Mouse (Mus musculus) limb, embryonic 11.5 days (tissue): ENCODE data around the gene Usp10. TPM values are rescaled to one million over a fixed set of nuclear protein-coding genes. Genes with fewer than 3 reads are reported as not detected.

ENCODE experiments used
- ATAC-seq: fragments of 200-750 bp; cut with Nextera tagmentation; 2 replicates; pipeline ENCODE4 v1.8.0; 2017; ENCODE audit warnings: low read depth; ENCODE audit not compliant: insufficient number of reproducible peaks, low FRiP score, low TSS enrichment
- DNase-seq: peaks from one replicate; pipeline ENCODE4 v3.0.0-alpha.2; 2015; ENCODE audit warnings: low spot score
- H3K27ac ChIP-seq: fragments of 300-500 bp; sonication (generic); replicated peaks from 2 replicates; pipeline ENCODE4 v1.5.1; 2014; ENCODE audit warnings: low read depth, mild to moderate bottlenecking, low read length
- H3K27me3 ChIP-seq: fragments of 300-500 bp; sonication (generic); 2 replicates; pipeline ENCODE4 v1.6.1; 2014; ENCODE audit warnings: mild to moderate bottlenecking, low read length, mixed read lengths; ENCODE audit not compliant: control insufficient read depth, insufficient read depth
- H3K36me3 ChIP-seq: fragments of 300-500 bp; sonication (generic); 2 replicates; pipeline ENCODE4 v1.6.1; 2014; ENCODE audit warnings: mild to moderate bottlenecking, low read length, moderate library complexity, mixed read lengths; ENCODE audit not compliant: control insufficient read depth, insufficient read depth
- H3K4me1 ChIP-seq: fragments of 300-500 bp; sonication (generic); 2 replicates; pipeline ENCODE4 v1.6.1; 2014; ENCODE audit warnings: low read length, mixed read lengths; ENCODE audit not compliant: control insufficient read depth, insufficient read depth
- H3K4me2 ChIP-seq: fragments of 300-500 bp; sonication (generic); 2 replicates; pipeline ENCODE4 v1.6.1; 2014; ENCODE audit warnings: low read depth, mild to moderate bottlenecking, moderate library complexity; ENCODE audit not compliant: severe bottlenecking
- H3K4me3 ChIP-seq: fragments of 300-500 bp; sonication (generic); 2 replicates; pipeline ENCODE4 v1.5.1; 2014; ENCODE audit warnings: low read depth, low read length
- H3K9ac ChIP-seq: fragments of 300-500 bp; sonication (generic); 2 replicates; pipeline ENCODE4 v1.6.1; 2014; ENCODE audit warnings: mild to moderate bottlenecking, low read length
- H3K9me3 ChIP-seq: fragments of 300-500 bp; sonication (generic); 2 replicates; pipeline ENCODE4 v1.6.1; 2016; ENCODE audit warnings: low read length; ENCODE audit not compliant: control insufficient read depth
- WGBS: fragments of 180-500 bp; shearing (Covaris S2); extraction: QIAGEN DNeasy Blood & Tissue Kit; methylation state at CpG from one replicate; pipeline ENCODE4 v1.1.7; 2014; 5-methylcytosine and 5-hydroxymethylcytosine counted together
- polyA plus RNA-seq: library from polyadenylated mRNA; unstranded; fragments of >200 nt; fragmentation: Nextera tagmentation; extraction: Ambion mirVana; gene quantifications from 2 replicates; pipeline ENCODE4 v1.2.1, GENCODE M21; 2014

Gene Usp10
- polyA plus RNA-seq, 1 experiment from 2014 or later: 162 TPM

DNA sequence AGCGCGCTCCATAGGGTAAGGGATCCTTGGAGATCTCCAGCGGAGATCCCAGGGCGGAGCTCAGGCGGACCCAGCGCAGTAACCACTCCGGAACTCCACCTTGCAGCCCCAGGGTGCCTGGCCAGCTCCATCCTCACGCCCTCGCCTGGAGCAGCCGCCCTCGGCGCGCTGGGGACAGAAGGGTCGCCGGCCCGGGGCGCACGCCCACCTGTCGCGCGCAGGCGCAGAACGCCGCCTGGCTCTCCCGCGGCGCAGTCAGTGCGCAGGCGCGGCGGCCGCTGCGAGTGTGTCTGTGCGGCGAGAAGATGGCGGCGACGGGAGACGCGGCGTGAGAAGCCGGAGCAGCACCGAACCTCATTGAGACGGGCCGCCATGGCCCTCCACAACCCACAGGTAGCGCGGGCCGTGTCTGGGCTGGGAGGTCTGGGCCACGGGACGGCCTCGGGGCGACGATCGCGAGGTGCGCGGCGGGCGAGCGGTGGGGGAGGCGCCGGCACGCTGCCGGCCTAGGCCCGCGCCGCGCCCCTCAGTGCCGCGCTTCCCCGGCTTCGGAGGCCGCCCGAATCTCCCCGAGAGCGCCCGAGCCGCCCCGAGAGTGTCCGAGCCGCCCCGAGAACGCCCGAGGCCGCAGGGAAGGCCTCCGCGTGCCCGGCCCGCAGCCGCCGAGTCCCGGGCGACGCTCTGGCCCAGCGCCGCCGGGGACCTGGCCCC is 542 bp downstream of the Usp10 start, which contains the start of gene Gm20388:
Gene Gm20388, plus strand, starts transcription at position 295 of the 711 bp plus-strand sequence.
- no peaks in the 10 kb centered on the region for H3K9me3 ChIP-seq
- peak within 1 kb of the TSS; percentile 86 for H3K4me3 ChIP-seq
- peak; percentile 92 for DNase-seq
- H3K4me1 ChIP-seq: peaks cover 18% of the 10 kb centered on the region
- peak within 1 kb of the TSS; percentile 82; the same call in 1 of the 2 replicates for H3K27ac ChIP-seq
- ATAC-seq: peak; percentile 89
- no peaks in the 10 kb centered on the region for H3K36me3 ChIP-seq
- peak within 1 kb of the TSS; percentile 94 for H3K9ac ChIP-seq
- H3K4me2 ChIP-seq: peak within 1 kb of the TSS; percentile 80
- WGBS: under 1% methylated on average over 86 of the region's 97 CpGs
- H3K27me3 ChIP-seq: no peaks in the 10 kb centered on the region

- Histone ChIP-seq H3K4me1 (peaks cover 21% of the 10 kb centered on the region), H3K9me3 (no peaks in the 10 kb centered on the region), H3K9ac (peak overlapping the region; percentile 94), H3K4me3 (peak overlapping the region; percentile 86), H3K4me2 (peak overlapping the region; percentile 80), H3K27me3 (no peaks in the 10 kb centered on the region), H3K27ac (peak overlapping the region; percentile 82; the same call in 1 of the 2 replicates), H3K36me3 (no peaks in the 10 kb centered on the region; the same call in 1 of the 2 replicates)
- no peak for DNase-seq
- ATAC-seq: peak; percentile 46
- under 1% methylated on average over 30 of the region's 30 CpGs for WGBS
Measured at GRCm38 (mm10) chr8:119911258-119911962, 1.2 kb downstream of the Usp10 start.

GRCm38 (mm10) chr8:119912643-119913042 is 2.5 kb downstream of the Usp10 start:
- no peaks in the 10 kb centered on the region; the same call in 1 of the 2 replicates for H3K36me3 ChIP-seq
- no peak overlapping the region for H3K27ac ChIP-seq
- no peak overlapping the region for H3K4me3 ChIP-seq
- H3K9me3 ChIP-seq: no peaks in the 10 kb centered on the region
- no peak for ATAC-seq
- H3K4me1 ChIP-seq: peaks cover 22% of the 10 kb centered on the region
- WGBS: 66% methylated on average over 6 of the region's 6 CpGs
- no peaks in the 10 kb centered on the region for H3K27me3 ChIP-seq
- DNase-seq: no peak
- no peak overlapping the region for H3K9ac ChIP-seq
- peak overlapping the region; percentile 80; the same call in 1 of the 2 replicates for H3K4me2 ChIP-seq

DNA sequence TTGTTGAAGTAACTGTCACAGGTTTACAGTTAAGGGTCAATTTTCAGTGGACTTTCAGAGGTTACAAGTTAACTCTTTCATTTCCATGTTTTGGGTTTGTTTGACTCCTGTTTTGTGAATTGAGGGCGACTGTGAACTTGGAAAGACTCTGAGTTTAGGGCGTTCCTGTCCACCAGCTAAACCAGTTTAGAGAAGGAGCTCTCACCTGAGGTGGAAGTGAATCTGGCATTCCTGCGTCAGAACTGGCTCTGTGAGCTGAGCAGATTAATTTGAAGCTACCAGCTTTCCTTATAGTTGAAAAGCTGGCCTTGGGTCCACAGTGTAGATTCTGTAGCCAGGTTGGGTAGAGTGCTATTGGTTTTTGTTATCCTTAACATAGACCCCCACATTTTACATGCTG is 3.0 kb downstream of the Usp10 start:
- WGBS: 75% methylated on average over 3 of the region's 3 CpGs
- DNase-seq (no peak), ATAC-seq (no peak)
- no peak overlapping the region for H3K9ac ChIP-seq
- H3K4me1 ChIP-seq: peaks cover 22% of the 10 kb centered on the region
- no peak overlapping the region for H3K27ac ChIP-seq
- H3K36me3 ChIP-seq: no peaks in the 10 kb centered on the region; the same call in 1 of the 2 replicates
- no peaks in the 10 kb centered on the region for H3K27me3 ChIP-seq
- H3K9me3 ChIP-seq: no peaks in the 10 kb centered on the region
- H3K4me2 ChIP-seq: no peak overlapping the region; the same call in 1 of the 2 replicates
- H3K4me3 ChIP-seq: no peak overlapping the region

DNA sequence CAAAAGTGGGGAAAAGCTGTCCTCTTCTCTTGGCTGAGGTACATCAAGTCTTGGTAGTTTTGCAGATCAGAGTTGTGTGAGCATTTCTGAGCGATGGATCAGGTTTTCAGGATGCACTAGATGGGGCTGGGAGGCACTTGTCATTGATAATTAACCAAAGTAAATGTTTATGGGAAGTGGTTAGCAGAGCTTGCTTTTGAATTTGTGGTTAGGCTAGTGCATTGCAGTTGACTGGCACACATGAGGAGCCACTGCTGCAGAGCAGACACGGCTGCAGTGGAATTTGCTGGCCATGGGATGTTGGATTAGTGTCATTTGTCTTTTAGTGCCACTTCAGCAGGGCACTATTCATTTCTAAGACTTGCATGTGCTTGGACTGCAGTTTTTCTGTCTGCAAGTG is 4.0 kb downstream of the Usp10 start:
- Histone ChIP-seq H3K4me3 (no peak overlapping the region), H3K27ac (no peak overlapping the region), H3K4me2 (no peak overlapping the region), H3K36me3 (no peaks in the 10 kb centered on the region; the same call in 1 of the 2 replicates), H3K9ac (no peak overlapping the region), H3K27me3 (no peaks in the 10 kb centered on the region), H3K9me3 (no peaks in the 10 kb centered on the region), H3K4me1 (peaks cover 22% of the 10 kb centered on the region)
- 67% methylated on average over 2 of the region's 2 CpGs for WGBS
- DNase-seq: no peak
- ATAC-seq: no peak

GRCm38 (mm10) chr8:119915298-119915697 is 5.1 kb downstream of the Usp10 start:
- no peak overlapping the region for H3K9ac ChIP-seq
- H3K4me3 ChIP-seq: no peak overlapping the region
- no peaks in the 10 kb centered on the region for H3K27me3 ChIP-seq
- H3K4me2 ChIP-seq: no peak overlapping the region
- no peaks in the 10 kb centered on the region; the same call in 1 of the 2 replicates for H3K36me3 ChIP-seq
- ATAC-seq (no peak), DNase-seq (no peak)
- H3K9me3 ChIP-seq: no peaks in the 10 kb centered on the region
- peaks cover 22% of the 10 kb centered on the region for H3K4me1 ChIP-seq
- 92% methylated on average over 4 of the region's 4 CpGs for WGBS
- H3K27ac ChIP-seq: no peak overlapping the region

DNA sequence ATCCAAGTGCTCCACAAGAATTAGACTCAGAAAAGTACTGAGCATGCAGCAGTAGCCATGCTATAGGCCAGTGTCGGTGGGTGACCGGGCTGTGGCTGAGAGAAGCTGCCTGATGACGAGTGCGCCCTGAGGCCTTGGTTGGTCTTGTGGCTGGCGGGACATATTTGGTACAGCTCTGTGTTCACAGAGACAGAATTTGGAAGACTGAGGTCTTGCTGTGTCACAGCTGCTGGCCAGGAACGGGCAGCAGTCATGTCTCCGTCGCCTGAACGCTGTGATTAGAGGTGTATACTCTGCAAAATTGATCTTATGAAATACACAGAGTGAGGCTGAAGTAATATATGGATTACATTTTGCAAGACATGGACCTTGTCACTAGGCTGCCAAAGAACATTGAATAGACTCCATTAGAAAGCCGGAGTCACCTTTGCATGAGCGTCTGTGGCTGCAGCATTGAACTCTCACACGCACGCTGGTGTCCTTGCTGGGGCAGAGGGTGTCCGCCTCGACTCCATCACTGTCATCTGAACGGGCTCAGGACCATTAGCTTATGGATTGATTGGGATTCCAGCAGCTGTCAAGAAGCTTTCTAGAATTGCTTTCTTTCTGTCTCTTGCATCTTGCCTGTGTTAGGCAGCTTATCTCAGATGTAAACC is 6.2 kb downstream of the Usp10 start:
- no peak overlapping the region for H3K9ac ChIP-seq
- no peaks in the 10 kb centered on the region; the same call in 1 of the 2 replicates for H3K36me3 ChIP-seq
- H3K27ac ChIP-seq: no peak overlapping the region
- H3K4me3 ChIP-seq: no peak overlapping the region
- 82% methylated on average over 16 of the region's 16 CpGs for whole genome bisulfite sequencing
- peaks cover 22% of the 10 kb centered on the region for H3K4me1 ChIP-seq
- no peak overlapping the region for H3K4me2 ChIP-seq
- no peak; the same call in 1 of the 2 replicates for ATAC-seq
- H3K27me3 ChIP-seq: no peaks in the 10 kb centered on the region
- H3K9me3 ChIP-seq: no peaks in the 10 kb centered on the region
- DNase-seq: no peak

DNA sequence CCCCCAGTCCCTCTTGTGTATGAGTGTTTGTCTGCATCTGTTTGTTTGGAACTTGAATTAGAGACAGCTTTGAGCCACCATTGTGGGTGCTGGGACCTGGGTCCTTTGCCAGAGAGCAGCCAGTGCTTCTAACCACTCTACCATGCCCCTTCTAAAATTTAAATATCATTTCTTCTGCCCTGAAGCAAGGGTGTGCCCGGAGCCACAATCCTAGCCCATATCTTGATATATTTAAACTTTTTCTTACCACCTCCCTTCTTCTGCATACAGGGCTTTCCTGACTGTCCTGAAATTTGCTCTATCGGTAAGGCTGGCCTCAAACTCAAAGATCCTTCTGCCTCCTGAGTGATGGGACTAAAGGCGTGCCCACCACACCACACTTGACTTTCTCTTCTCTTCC is 7.3 kb downstream of the Usp10 start:
- Histone ChIP-seq H3K9me3 (no peaks in the 10 kb centered on the region), H3K9ac (no peak overlapping the region), H3K36me3 (no peaks in the 10 kb centered on the region; the same call in 1 of the 2 replicates), H3K4me3 (no peak overlapping the region), H3K27me3 (no peaks in the 10 kb centered on the region), H3K4me1 (peaks cover 20% of the 10 kb centered on the region), H3K4me2 (no peak overlapping the region), H3K27ac (no peak overlapping the region)
- WGBS: 92% methylated on average over 3 of the region's 3 CpGs
- ATAC-seq: no peak
- no peak for DNase-seq
